23 mouse cellular contexts compared by ENCODE assay signal in genomic region chr6:18680712-18681111, GRCm38 (mm10).
"Had no signal": no experiment of that assay in that cellular context is flagged by ENCODE, and none has a peak within 500 bp of the region (broad histone marks: within the 10 kb centered on the region; RNA-seq: fewer than 3 reads in every experiment).

No protein-coding gene starts in this region.

- DNase-seq: kidney, adult 18-20 months; kidney, postnatal 25 days; liver; lung, adult 18-20 months; lung, postnatal 10 days; lung, postnatal 36 days; right cerebral cortex, postnatal 14 days; spleen, adult 18-20 months; thymus, adult 18-20 months; thymus, postnatal 36 days had no signal

- ATAC-seq: inflammation-experienced regulatory T-cells, adult 6 months; intestine, embryonic 16.5 days; liver, embryonic 12.5 days; midbrain, embryonic 13.5 days; midbrain, embryonic 16.5 days had no signal

- H3K27ac ChIP-seq: kidney, postnatal 0 days; limb, embryonic 10.5 days; limb, embryonic 13.5 days; liver, embryonic 12.5 days; liver, embryonic 15.5 days; lung, embryonic 15.5 days; midbrain, embryonic 10.5 days; midbrain, embryonic 13.5 days; stomach, embryonic 15.5 days had no signal

- H3K9me3 ChIP-seq: limb, embryonic 10.5 days; limb, embryonic 13.5 days; liver, embryonic 12.5 days; liver, embryonic 15.5 days; lung, embryonic 15.5 days; megakaryocyte, embryonic 14.5 days; midbrain, embryonic 10.5 days; midbrain, embryonic 13.5 days; stomach, embryonic 15.5 days had no signal

- H3K4me3 ChIP-seq: limb, embryonic 10.5 days; limb, embryonic 13.5 days; liver, embryonic 12.5 days; liver, embryonic 15.5 days; lung, embryonic 15.5 days; megakaryocyte, embryonic 14.5 days; midbrain, embryonic 10.5 days; midbrain, embryonic 13.5 days; stomach, embryonic 15.5 days had no signal

- H3K4me2 ChIP-seq: limb, embryonic 13.5 days; liver, embryonic 12.5 days; liver, embryonic 15.5 days; lung, embryonic 15.5 days; midbrain, embryonic 13.5 days; stomach, embryonic 15.5 days had no signal

- H3K9ac ChIP-seq: limb, embryonic 13.5 days; liver, embryonic 12.5 days; liver, embryonic 15.5 days; lung, embryonic 15.5 days; midbrain, embryonic 13.5 days; stomach, embryonic 15.5 days had no signal

- H3K4me1 ChIP-seq: liver, embryonic 12.5 days; liver, embryonic 15.5 days; megakaryocyte, embryonic 14.5 days; midbrain, embryonic 10.5 days; midbrain, embryonic 13.5 days; stomach, embryonic 15.5 days had no signal

- H3K36me3 ChIP-seq: limb, embryonic 10.5 days; limb, embryonic 13.5 days; liver, embryonic 12.5 days; liver, embryonic 15.5 days; lung, embryonic 15.5 days; midbrain, embryonic 10.5 days; midbrain, embryonic 13.5 days; stomach, embryonic 15.5 days had no signal

- H3K27me3 ChIP-seq: limb, embryonic 13.5 days; liver, embryonic 12.5 days; liver, embryonic 15.5 days; lung, embryonic 15.5 days; megakaryocyte, embryonic 14.5 days; midbrain, embryonic 13.5 days; stomach, embryonic 15.5 days had no signal
